In the genomic region with DNA sequence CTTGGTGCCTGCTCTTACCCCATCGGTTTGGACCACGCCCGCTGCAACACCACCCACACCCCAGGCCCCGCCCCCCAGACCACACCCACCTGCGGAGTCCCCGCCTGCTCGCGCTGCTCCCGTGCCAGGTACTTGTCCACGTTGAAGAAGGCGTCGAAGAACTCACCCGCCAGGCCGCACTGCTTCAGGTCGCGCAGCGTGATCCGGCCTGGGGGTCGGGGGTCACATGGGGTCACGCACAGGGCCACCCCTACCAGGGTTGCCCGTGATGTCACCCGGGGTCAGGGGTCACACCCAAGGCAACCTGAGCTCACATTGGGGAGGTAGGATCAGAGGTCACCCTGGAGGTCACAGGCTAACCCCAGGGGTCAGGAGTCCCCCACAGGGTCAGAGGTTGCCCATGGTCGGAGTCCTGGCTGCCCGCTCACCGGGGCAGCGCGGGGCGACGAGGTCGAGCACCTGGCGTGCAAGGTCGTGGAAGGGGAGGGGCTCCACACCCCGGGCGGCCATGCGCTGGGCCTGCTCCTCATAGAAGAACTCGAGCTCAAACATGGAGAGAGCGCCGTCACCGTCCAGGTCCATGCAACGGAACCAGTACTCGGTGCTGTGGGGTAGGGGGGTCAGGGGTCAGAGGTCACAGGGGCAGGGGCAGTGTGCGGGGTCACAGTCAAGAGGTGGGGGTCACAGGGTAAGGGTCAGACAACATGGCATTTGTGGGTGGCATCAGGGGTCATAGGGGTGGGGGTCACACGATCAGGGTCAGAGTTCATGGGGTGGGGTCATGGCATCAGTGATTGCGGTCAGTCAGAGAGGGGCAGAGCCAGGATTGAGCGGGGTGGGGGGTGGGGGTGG, we compare ENCODE assay signal across 10 mouse cellular contexts. TPM values are rescaled to one million over a fixed set of nuclear protein-coding genes. Genes with fewer than 3 reads are reported as not detected.
A peak's percentile ranks its signal among the peaks of the same experiment; 100 is the strongest.
DNase-seq lines count a peak whose midpoint lies in the region; ATAC-seq and TF ChIP-seq lines count a peak whose summit lies in the region.
"Had no signal": no experiment of that assay in that cellular context is flagged by ENCODE, and none has a peak within 500 bp of the region (broad histone marks: within the 10 kb centered on the region; RNA-seq: fewer than 3 reads in every experiment).

No protein-coding gene starts in this region.

- H3K79me2 ChIP-seq in heart, adult 2 months (replicated peaks; ENCODE audit: control insufficient read depth, insufficient read depth, low read length) = no peaks in the 10 kb centered on the region

- DNase-seq in heart, adult 2 months = peak; percentile 14 to 20
- DNase-seq in heart, postnatal 36 days = no peak
- peak; percentile 16 to 26 for DNase-seq in B cell, adult 2 months
- peak; percentile 8 for DNase-seq in adrenal gland, postnatal 25 days
- peak; percentile 11 to 41 for DNase-seq in frontal cortex, postnatal 14 days (ENCODE audit: low spot score in 2 of 2)
- DNase-seq in kidney, postnatal 10 days = peak; percentile 57
- DNase-seq in liver, embryonic 13.5 days = peak; percentile 4
- peak; percentile 20 for DNase-seq in thymus, postnatal 14 days

- intact Hi-C loops in heart, adult 2 months (cut with DNase I) = no loop called here
- intact Hi-C loops in heart, postnatal 36 days (cut with DNase I) = no loop called here

- TF ChIP-seq CTCF in heart, adult 2 months (IDR thresholded peaks at IDR 0.05) = no peak

- ATAC-seq in liver, embryonic 13.5 days (ENCODE audit: low read depth) = peak; percentile 25

- no peaks in the 10 kb centered on the region for H3K36me3 ChIP-seq in heart, adult 2 months (ENCODE audit: control insufficient read depth, insufficient read depth, low read length)
- H3K36me3 ChIP-seq in liver, embryonic 13.5 days = peaks cover 38% of the 10 kb centered on the region

- 98% methylated on average over 45 of the region's 45 CpGs for WGBS in heart, adult 2 months
- 94% methylated on average over 45 of the region's 45 CpGs for WGBS in liver, embryonic 13.5 days (ENCODE audit: insufficient replicate concordance)

- no peak overlapping the region for H3K4me2 ChIP-seq in liver, embryonic 13.5 days

- peaks cover 35% of the 10 kb centered on the region for H3K9me3 ChIP-seq in liver, embryonic 13.5 days (replicated peaks)

- no peak for TF ChIP-seq EP300 in heart, adult 2 months (IDR thresholded peaks at IDR 0.05; ENCODE audit: insufficient read depth, low read depth, low read length)

- no peak overlapping the region for H3K9ac ChIP-seq in heart, adult 2 months (ENCODE audit: low read depth, low read length)
- no peak overlapping the region for H3K9ac ChIP-seq in liver, embryonic 13.5 days

- no peaks in the 10 kb centered on the region for H3K4me1 ChIP-seq in heart, adult 2 months (ENCODE audit: control insufficient read depth, insufficient read depth, low read length)
- 0 out of 2 replicates have a peak, but pooled peaks cover 4% of the 10 kb centered on the region for H3K4me1 ChIP-seq in liver, embryonic 13.5 days (replicated peaks)

- H3K4me3 ChIP-seq in heart, adult 2 months = no peak overlapping the region
- no peak overlapping the region for H3K4me3 ChIP-seq in liver, embryonic 13.5 days (replicated peaks)

- H3K27me3 ChIP-seq in heart, adult 2 months (ENCODE audit: control insufficient read depth, insufficient read depth, low read length) = no peaks in the 10 kb centered on the region
- no peaks in the 10 kb centered on the region for H3K27me3 ChIP-seq in liver, embryonic 13.5 days

- no peak for TF ChIP-seq POLR2A in heart, adult 2 months (IDR thresholded peaks at IDR 0.05; ENCODE audit: insufficient read depth, low read depth, low read length)

- no peak overlapping the region for H3K27ac ChIP-seq in heart, adult 2 months
- no peak overlapping the region for H3K27ac ChIP-seq in liver, embryonic 13.5 days

RNA-seq across cellular contexts. Expression of a gene that starts 34.8 kb away (rescaled TPM):
- 10 to 100 TPM; 78.8 to 90.7 TPM for total RNA-seq in heart, adult 2 months (2021)
- 117 and 142 TPM in 2 replicates for polyA plus RNA-seq in heart, adult 2 months (2012; rRNA removed)
- total RNA-seq in heart, postnatal 36 days (2021) = 100 to 1,000 TPM in 1 of 2 experiments, 10 to 100 TPM in 1; 92.0 to 101 TPM
- 101 and 138 TPM in 2 replicates for total RNA-seq in adrenal gland, postnatal 25 days (2021)
- 33.3 TPM in 2 replicates for polyA plus RNA-seq in liver, embryonic 13.5 days (2015; fragmentation: Nextera tagmentation; extraction: Ambion mirVana)

RNA-seq across cellular contexts. Expression of a gene that starts 51.7 kb away (rescaled TPM):
- total RNA-seq in heart, adult 2 months (2021) = not detected
- polyA plus RNA-seq in heart, adult 2 months (2012; rRNA removed) = not detected in 2 replicates
- total RNA-seq in heart, postnatal 36 days (2021) = not detected
- not detected in 2 replicates for total RNA-seq in adrenal gland, postnatal 25 days (2021)
- not detected in 2 replicates for polyA plus RNA-seq in liver, embryonic 13.5 days (2015; fragmentation: Nextera tagmentation; extraction: Ambion mirVana)
- total RNA-seq: heart, postnatal 10 days had no signal
- polyA plus RNA-seq: small intestine, adult 2 months had no signal

Comparison
In these comparisons a context has a peak if more than half of its experiments do, and no peak if none do; other contexts are left out.
1. DNase-seq: peak in heart, adult 2 months (2 of 2), B cell, adult 2 months (2 of 2), adrenal gland, postnatal 25 days (single experiment), frontal cortex, postnatal 14 days (2 of 2), kidney, postnatal 10 days (single experiment), liver, embryonic 13.5 days (single experiment) and thymus, postnatal 14 days (single experiment); none in heart, postnatal 36 days (0 of 2).